Mouse (Mus musculus): ENCODE data around the gene Lmod3. TPM values are rescaled to one million over a fixed set of nuclear protein-coding genes. Genes with fewer than 3 reads are reported as not detected.

Lmod3 gene
- polyA plus RNA-seq, 1 experiment from 2014 or later = 0.42 TPM

GRCm38 (mm10) chr6:97258489-97258888 is 5.9 kb upstream of the Lmod3 start:
- Histone ChIP-seq H3K4me1 (replicated peaks; ENCODE audit: control insufficient read depth, insufficient read depth, low read length) (no peaks in the 10 kb centered on the region), H3K27me3 (ENCODE audit: control insufficient read depth, insufficient read depth, low read length) (no peaks in the 10 kb centered on the region), H3K36me3 (ENCODE audit: control insufficient read depth, insufficient read depth, low read length) (no peaks in the 10 kb centered on the region), H3K4me2 (replicated peaks; ENCODE audit: low read depth, low read length) (no peak overlapping the region), H3K9ac (ENCODE audit: low read depth, low read length) (no peak overlapping the region), H3K4me3 (ENCODE audit: low read depth, low read length) (no peak overlapping the region), H3K9me3 (ENCODE audit: control insufficient read depth, low read length) (no peaks in the 10 kb centered on the region), H3K27ac (ENCODE audit: low read depth, low read length) (no peak overlapping the region)
- ATAC-seq (ENCODE audit: low FRiP score) = no peak
- DNase-seq (ENCODE audit: low spot score) = no peak
- 97% methylated on average over 1 of the region's 1 CpGs for WGBS

GRCm38 (mm10) chr6:97252086-97252485 is 473 bp downstream of the Lmod3 start:
- Histone ChIP-seq H3K4me3 (ENCODE audit: low read depth, low read length) (no peak overlapping the region), H3K4me2 (replicated peaks; ENCODE audit: low read depth, low read length) (no peak overlapping the region)
- WGBS = 65% methylated on average over 5 of the region's 5 CpGs

GRCm38 (mm10) chr6:97250966-97251365 is 1.6 kb downstream of the Lmod3 start:
- 57% methylated on average over 6 of the region's 6 CpGs for WGBS
- H3K9me3 ChIP-seq (ENCODE audit: control insufficient read depth, low read length) = no peaks in the 10 kb centered on the region
- no peak overlapping the region for H3K4me3 ChIP-seq (ENCODE audit: low read depth, low read length)

More at GRCm38 (mm10) chr6:97252086-97252485, 473 bp downstream of the Lmod3 start:
- ATAC-seq (ENCODE audit: low FRiP score) = no peak
- Histone ChIP-seq H3K9ac (ENCODE audit: low read depth, low read length) (no peak overlapping the region), H3K4me1 (replicated peaks; ENCODE audit: control insufficient read depth, insufficient read depth, low read length) (no peaks in the 10 kb centered on the region), H3K27me3 (ENCODE audit: control insufficient read depth, insufficient read depth, low read length) (no peaks in the 10 kb centered on the region), H3K36me3 (ENCODE audit: control insufficient read depth, insufficient read depth, low read length) (no peaks in the 10 kb centered on the region), H3K27ac (ENCODE audit: low read depth, low read length) (no peak overlapping the region), H3K9me3 (ENCODE audit: control insufficient read depth, low read length) (no peaks in the 10 kb centered on the region)
- DNase-seq (ENCODE audit: low spot score) = no peak

GRCm38 (mm10) chr6:97245200-97245599 is 7.4 kb downstream of the Lmod3 start:
- ATAC-seq (ENCODE audit: low FRiP score) = no peak
- H3K4me1 ChIP-seq (replicated peaks; ENCODE audit: control insufficient read depth, insufficient read depth, low read length) = no peaks in the 10 kb centered on the region
- no peak overlapping the region for H3K27ac ChIP-seq (ENCODE audit: low read depth, low read length)
- no peak for DNase-seq (ENCODE audit: low spot score)
- no peak overlapping the region for H3K4me2 ChIP-seq (replicated peaks; ENCODE audit: low read depth, low read length)
- no peak overlapping the region for H3K4me3 ChIP-seq (ENCODE audit: low read depth, low read length)
- no peaks in the 10 kb centered on the region for H3K36me3 ChIP-seq (ENCODE audit: control insufficient read depth, insufficient read depth, low read length)
- H3K27me3 ChIP-seq (ENCODE audit: control insufficient read depth, insufficient read depth, low read length) = no peaks in the 10 kb centered on the region
- no peaks in the 10 kb centered on the region for H3K9me3 ChIP-seq (ENCODE audit: control insufficient read depth, low read length)
- H3K9ac ChIP-seq (ENCODE audit: low read depth, low read length) = no peak overlapping the region

More at GRCm38 (mm10) chr6:97250966-97251365, 1.6 kb downstream of the Lmod3 start:
- H3K27me3 ChIP-seq (ENCODE audit: control insufficient read depth, insufficient read depth, low read length) = no peaks in the 10 kb centered on the region
- no peak overlapping the region for H3K27ac ChIP-seq (ENCODE audit: low read depth, low read length)
- DNase-seq (ENCODE audit: low spot score) (peak; percentile 71), ATAC-seq (ENCODE audit: low FRiP score) (no peak)
- H3K9ac ChIP-seq (ENCODE audit: low read depth, low read length) = no peak overlapping the region
- H3K4me2 ChIP-seq (replicated peaks; ENCODE audit: low read depth, low read length) = no peak overlapping the region
- H3K36me3 ChIP-seq (ENCODE audit: control insufficient read depth, insufficient read depth, low read length) = no peaks in the 10 kb centered on the region
- H3K4me1 ChIP-seq (replicated peaks; ENCODE audit: control insufficient read depth, insufficient read depth, low read length) = no peaks in the 10 kb centered on the region

- H3K27me3 ChIP-seq (ENCODE audit: control insufficient read depth, insufficient read depth, low read length) = no peaks in the 10 kb centered on the region
- ATAC-seq (ENCODE audit: low FRiP score) (no peak), DNase-seq (ENCODE audit: low spot score) (no peak)
- H3K4me3 ChIP-seq (ENCODE audit: low read depth, low read length) = no peak overlapping the region
- no peaks in the 10 kb centered on the region for H3K4me1 ChIP-seq (replicated peaks; ENCODE audit: control insufficient read depth, insufficient read depth, low read length)
- no peak overlapping the region for H3K9ac ChIP-seq (ENCODE audit: low read depth, low read length)
- no peak overlapping the region for H3K27ac ChIP-seq (ENCODE audit: low read depth, low read length)
- H3K36me3 ChIP-seq (ENCODE audit: control insufficient read depth, insufficient read depth, low read length) = no peaks in the 10 kb centered on the region
- H3K4me2 ChIP-seq (replicated peaks; ENCODE audit: low read depth, low read length) = no peak overlapping the region
- no peaks in the 10 kb centered on the region for H3K9me3 ChIP-seq (ENCODE audit: control insufficient read depth, low read length)
- 83% methylated on average over 4 of the region's 4 CpGs for WGBS
These were observed 10.0 kb downstream of the Lmod3 start for GRCm38 (mm10) chr6:97242522-97242921.

GRCm38 (mm10) chr6:97240092-97240491 is 12.5 kb downstream of the Lmod3 start:
- H3K4me1 ChIP-seq (replicated peaks; ENCODE audit: control insufficient read depth, insufficient read depth, low read length) = no peaks in the 10 kb centered on the region
- H3K4me2 ChIP-seq (replicated peaks; ENCODE audit: low read depth, low read length) = no peak overlapping the region
- DNase-seq (ENCODE audit: low spot score) = no peak
- no peaks in the 10 kb centered on the region for H3K36me3 ChIP-seq (ENCODE audit: control insufficient read depth, insufficient read depth, low read length)
- no peaks in the 10 kb centered on the region for H3K9me3 ChIP-seq (ENCODE audit: control insufficient read depth, low read length)
- no peak overlapping the region for H3K27ac ChIP-seq (ENCODE audit: low read depth, low read length)
- no peak overlapping the region for H3K4me3 ChIP-seq (ENCODE audit: low read depth, low read length)
- ATAC-seq (ENCODE audit: low FRiP score) = no peak
- 76% methylated on average over 5 of the region's 5 CpGs for WGBS
- no peak overlapping the region for H3K9ac ChIP-seq (ENCODE audit: low read depth, low read length)
- no peaks in the 10 kb centered on the region for H3K27me3 ChIP-seq (ENCODE audit: control insufficient read depth, insufficient read depth, low read length)

- no peaks in the 10 kb centered on the region for H3K27me3 ChIP-seq (ENCODE audit: control insufficient read depth, insufficient read depth, low read length)
- H3K9ac ChIP-seq (ENCODE audit: low read depth, low read length) = no peak overlapping the region
- H3K4me2 ChIP-seq (replicated peaks; ENCODE audit: low read depth, low read length) = no peak overlapping the region
- H3K4me1 ChIP-seq (replicated peaks; ENCODE audit: control insufficient read depth, insufficient read depth, low read length) = no peaks in the 10 kb centered on the region
- ATAC-seq (ENCODE audit: low FRiP score) (no peak), DNase-seq (ENCODE audit: low spot score) (no peak)
- no peaks in the 10 kb centered on the region for H3K9me3 ChIP-seq (ENCODE audit: control insufficient read depth, low read length)
- no peak overlapping the region for H3K4me3 ChIP-seq (ENCODE audit: low read depth, low read length)
- no peak overlapping the region for H3K27ac ChIP-seq (ENCODE audit: low read depth, low read length)
- WGBS = 94% methylated on average over 6 of the region's 6 CpGs
- H3K36me3 ChIP-seq (ENCODE audit: control insufficient read depth, insufficient read depth, low read length) = no peaks in the 10 kb centered on the region
These were observed 13.2 kb downstream of the Lmod3 start for GRCm38 (mm10) chr6:97239360-97239759.

- Histone ChIP-seq H3K4me3 (ENCODE audit: low read depth, low read length) (no peak overlapping the region), H3K27me3 (ENCODE audit: control insufficient read depth, insufficient read depth, low read length) (no peaks in the 10 kb centered on the region), H3K9ac (ENCODE audit: low read depth, low read length) (no peak overlapping the region), H3K4me2 (replicated peaks; ENCODE audit: low read depth, low read length) (no peak overlapping the region), H3K27ac (ENCODE audit: low read depth, low read length) (no peak overlapping the region), H3K4me1 (replicated peaks; ENCODE audit: control insufficient read depth, insufficient read depth, low read length) (no peaks in the 10 kb centered on the region), H3K9me3 (ENCODE audit: control insufficient read depth, low read length) (no peaks in the 10 kb centered on the region), H3K36me3 (ENCODE audit: control insufficient read depth, insufficient read depth, low read length) (no peaks in the 10 kb centered on the region)
- no peak for ATAC-seq (ENCODE audit: low FRiP score)
- DNase-seq (ENCODE audit: low spot score) = no peak
- WGBS = 98% methylated on average over 5 of the region's 5 CpGs
These were observed 16.5 kb downstream of the Lmod3 start for GRCm38 (mm10) chr6:97236088-97236487.

GRCm38 (mm10) chr6:97234911-97235668 is 17.5 kb downstream of the Lmod3 start:
- no peaks in the 10 kb centered on the region for H3K36me3 ChIP-seq (ENCODE audit: control insufficient read depth, insufficient read depth, low read length)
- H3K4me3 ChIP-seq (ENCODE audit: low read depth, low read length) = no peak overlapping the region
- H3K4me2 ChIP-seq (replicated peaks; ENCODE audit: low read depth, low read length) = no peak overlapping the region
- WGBS = 90% methylated on average over 7 of the region's 7 CpGs
- no peak for ATAC-seq (ENCODE audit: low FRiP score)
- no peak for DNase-seq (ENCODE audit: low spot score)
- H3K9ac ChIP-seq (ENCODE audit: low read depth, low read length) = no peak overlapping the region
- H3K4me1 ChIP-seq (replicated peaks; ENCODE audit: control insufficient read depth, insufficient read depth, low read length) = no peaks in the 10 kb centered on the region
- no peaks in the 10 kb centered on the region for H3K9me3 ChIP-seq (ENCODE audit: control insufficient read depth, low read length)
- H3K27ac ChIP-seq (ENCODE audit: low read depth, low read length) = no peak overlapping the region
- H3K27me3 ChIP-seq (ENCODE audit: control insufficient read depth, insufficient read depth, low read length) = no peaks in the 10 kb centered on the region
